Comparison of ENCODE assay signal across 8 mouse cellular contexts in genomic region chr8:57652456-57653055, GRCm38 (mm10). TPM values are rescaled to one million over a fixed set of nuclear protein-coding genes. Genes with fewer than 3 reads are reported as not detected.
DNase-seq lines count a peak whose midpoint lies in the region; ATAC-seq and TF ChIP-seq lines count a peak whose summit lies in the region.

Gene Galnt7, minus strand, starts transcription at chr8:57653032.

- H3K27ac ChIP-seq in embryonic facial prominence, embryonic 14.5 days (replicated peaks; ENCODE audit: low read depth, low read length) = peak within 1 kb of the TSS; percentile 96
- H3K27ac ChIP-seq in heart, embryonic 13.5 days (replicated peaks) = peak within 1 kb of the TSS; percentile 94
- H3K27ac ChIP-seq in kidney, postnatal 0 days = peak within 1 kb of the TSS; percentile 99
- peak within 1 kb of the TSS; percentile 4; the same call in 1 of the 2 replicates for H3K27ac ChIP-seq in liver, embryonic 14.5 days
- H3K27ac ChIP-seq in stomach, embryonic 16.5 days (ENCODE audit: low read length) = peak within 1 kb of the TSS; percentile 97

- H3K4me3 ChIP-seq in embryonic facial prominence, embryonic 14.5 days (ENCODE audit: low read depth, low read length) = peak within 1 kb of the TSS; percentile 70
- peak within 1 kb of the TSS; percentile 92 for H3K4me3 ChIP-seq in heart, embryonic 13.5 days
- H3K4me3 ChIP-seq in kidney, postnatal 0 days (replicated peaks; ENCODE audit: low read depth, low read length) = peak within 1 kb of the TSS; percentile 92
- peak within 1 kb of the TSS; percentile 58 to 75 for H3K4me3 ChIP-seq in liver, embryonic 14.5 days (ENCODE audit: insufficient read depth in 1 of 2, low read depth in 2 of 2, low read length in 2 of 2)
- peak within 1 kb of the TSS; percentile 91 for H3K4me3 ChIP-seq in stomach, embryonic 16.5 days (replicated peaks; ENCODE audit: low read length)

- H3K4me1 ChIP-seq in embryonic facial prominence, embryonic 14.5 days (ENCODE audit: control insufficient read depth, insufficient read depth, low read length) = peaks cover 13% of the 10 kb centered on the region
- H3K4me1 ChIP-seq in heart, embryonic 13.5 days = peaks cover 15% of the 10 kb centered on the region
- peaks cover 5% of the 10 kb centered on the region; the same call in 1 of the 2 replicates for H3K4me1 ChIP-seq in kidney, postnatal 0 days (replicated peaks; ENCODE audit: insufficient read depth, low read length)
- peaks cover 0 to 5% of the 10 kb centered on the region in 2 experiments; a peak in 2 of 4 replicates for H3K4me1 ChIP-seq in liver, embryonic 14.5 days (replicated peaks; ENCODE audit: control insufficient read depth in 2 of 2, insufficient read depth in 2 of 2, low read length in 1 of 2)
- H3K4me1 ChIP-seq in stomach, embryonic 16.5 days (ENCODE audit: control insufficient read depth, insufficient read depth, low read length) = peaks cover 7% of the 10 kb centered on the region; the same call in 1 of the 2 replicates

- TF ChIP-seq EP300 in liver, embryonic 14.5 days (IDR thresholded peaks at IDR 0.05; ENCODE audit: low read depth) = no peak

- no peak for TF ChIP-seq CTCF in kidney, postnatal 0 days (IDR thresholded peaks at IDR 0.05; ENCODE audit: low read depth)
- no peak for TF ChIP-seq CTCF in liver, embryonic 14.5 days (IDR thresholded peaks at IDR 0.05; ENCODE audit: low read depth)

- no CpG with 5 or more reads among the region's 74 CpGs for WGBS in embryonic facial prominence, embryonic 14.5 days
- WGBS in heart, embryonic 13.5 days = under 1% methylated on average over 38 of the region's 74 CpGs
- under 1% methylated on average over 45 of the region's 74 CpGs for WGBS in kidney, postnatal 0 days
- 1% methylated on average over 63 of the region's 74 CpGs for WGBS in liver, embryonic 14.5 days (ENCODE audit: insufficient replicate concordance)
- under 1% methylated on average over 64 of the region's 74 CpGs for WGBS in stomach, embryonic 16.5 days

- ATAC-seq in embryonic facial prominence, embryonic 14.5 days (ENCODE audit: low read depth) = peak; percentile 89
- peak; percentile 78 for ATAC-seq in heart, embryonic 13.5 days (ENCODE audit: extremely low read depth, insufficient number of reproducible peaks, low FRiP score, low TSS enrichment)
- peak; percentile 77 for ATAC-seq in kidney, postnatal 0 days (replicated peaks; ENCODE audit: low FRiP score, low read depth)
- peak; percentile 77 for ATAC-seq in liver, embryonic 14.5 days (ENCODE audit: insufficient read depth)
- ATAC-seq in stomach, embryonic 16.5 days (ENCODE audit: insufficient read depth, low FRiP score) = peak; percentile 88

- peak; percentile 74 for DNase-seq in 416B (ENCODE audit: low read depth)
- DNase-seq in adrenal gland, postnatal 25 days = peak; percentile 83
- DNase-seq in embryonic facial prominence, embryonic 14.5 days (ENCODE audit: low spot score) = peak; percentile 85
- DNase-seq in kidney, postnatal 0 days (ENCODE audit: low spot score) = peak; percentile 73
- DNase-seq in liver, embryonic 14.5 days (ENCODE audit: low read depth in 3 of 3, low spot score in 3 of 3) = no peak
- peak; percentile 82 for DNase-seq in neural tube, embryonic 10.5 days (ENCODE audit: extremely low spot score, low spot score)

- peak within 1 kb of the TSS; percentile 97 for H3K9ac ChIP-seq in embryonic facial prominence, embryonic 14.5 days (ENCODE audit: low read depth, low read length)
- peak within 1 kb of the TSS; percentile 93 for H3K9ac ChIP-seq in heart, embryonic 13.5 days
- H3K9ac ChIP-seq in kidney, postnatal 0 days (ENCODE audit: low read depth, low read length) = peak within 1 kb of the TSS; percentile 97
- peak within 1 kb of the TSS; percentile 79 for H3K9ac ChIP-seq in liver, embryonic 14.5 days (replicated peaks)
- H3K9ac ChIP-seq in stomach, embryonic 16.5 days (ENCODE audit: low read length) = peak within 1 kb of the TSS; percentile 99

- H3K9me3 ChIP-seq in embryonic facial prominence, embryonic 14.5 days (ENCODE audit: control insufficient read depth, low read length) = no peaks in the 10 kb centered on the region
- H3K9me3 ChIP-seq in heart, embryonic 13.5 days = no peaks in the 10 kb centered on the region
- no peaks in the 10 kb centered on the region for H3K9me3 ChIP-seq in kidney, postnatal 0 days (replicated peaks; ENCODE audit: low read length)
- H3K9me3 ChIP-seq in liver, embryonic 14.5 days (ENCODE audit: control insufficient read depth, low read length) = no peaks in the 10 kb centered on the region
- no peaks in the 10 kb centered on the region for H3K9me3 ChIP-seq in stomach, embryonic 16.5 days (replicated peaks; ENCODE audit: control insufficient read depth, low read length)

- peak within 1 kb of the TSS; percentile 74 for H3K4me2 ChIP-seq in embryonic facial prominence, embryonic 14.5 days (ENCODE audit: low read depth, low read length)
- H3K4me2 ChIP-seq in heart, embryonic 13.5 days = peak within 1 kb of the TSS; percentile 94
- H3K4me2 ChIP-seq in kidney, postnatal 0 days (ENCODE audit: low read length) = peak within 1 kb of the TSS; percentile 94
- peak within 1 kb of the TSS; percentile 86 for H3K4me2 ChIP-seq in liver, embryonic 14.5 days (ENCODE audit: low read depth)
- peak within 1 kb of the TSS; percentile 87 for H3K4me2 ChIP-seq in stomach, embryonic 16.5 days (ENCODE audit: low read depth, low read length)

- H3K27me3 ChIP-seq in embryonic facial prominence, embryonic 14.5 days (replicated peaks; ENCODE audit: control insufficient read depth, insufficient read depth, low read length) = no peaks in the 10 kb centered on the region
- H3K27me3 ChIP-seq in heart, embryonic 13.5 days (replicated peaks) = peaks cover 9% of the 10 kb centered on the region; the same call in 1 of the 2 replicates
- H3K27me3 ChIP-seq in kidney, postnatal 0 days (ENCODE audit: insufficient read depth, low read length) = no peaks in the 10 kb centered on the region
- H3K27me3 ChIP-seq in liver, embryonic 14.5 days (ENCODE audit: control insufficient read depth, insufficient read depth, low read length) = no peaks in the 10 kb centered on the region
- no peaks in the 10 kb centered on the region for H3K27me3 ChIP-seq in stomach, embryonic 16.5 days (ENCODE audit: control insufficient read depth, insufficient read depth, low read length)

- H3K36me3 ChIP-seq in embryonic facial prominence, embryonic 14.5 days (ENCODE audit: control insufficient read depth, insufficient read depth, low read length) = no peaks in the 10 kb centered on the region
- H3K36me3 ChIP-seq in heart, embryonic 13.5 days = no peaks in the 10 kb centered on the region
- no peaks in the 10 kb centered on the region for H3K36me3 ChIP-seq in kidney, postnatal 0 days (ENCODE audit: insufficient read depth, low read length)
- no peaks in the 10 kb centered on the region for H3K36me3 ChIP-seq in liver, embryonic 14.5 days (replicated peaks; ENCODE audit: control insufficient read depth, insufficient read depth, low read depth)
- H3K36me3 ChIP-seq in stomach, embryonic 16.5 days (ENCODE audit: control insufficient read depth, insufficient read depth, low read length) = no peaks in the 10 kb centered on the region

RNA-seq across cellular contexts. Expression of gene Galnt7, which starts in this region (rescaled TPM):
- total RNA-seq in adrenal gland, postnatal 25 days (2021) = 15.4 and 17.2 TPM in 2 replicates
- 13.0 and 14.1 TPM in 2 replicates for polyA plus RNA-seq in embryonic facial prominence, embryonic 14.5 days (2014; fragmentation: Nextera tagmentation; extraction: Ambion mirVana)
- 5.7 and 5.9 TPM in 2 replicates for polyA plus RNA-seq in heart, embryonic 13.5 days (2015; fragmentation: Nextera tagmentation; extraction: Ambion mirVana)
- polyA plus RNA-seq in kidney, postnatal 0 days (2015; fragmentation: Nextera tagmentation; extraction: Ambion mirVana) = 14.9 and 16.9 TPM in 2 replicates
- polyA plus RNA-seq in liver, embryonic 14.5 days (2012; rRNA removed) = 1.3 and 2.5 TPM in 2 replicates
- polyA plus RNA-seq in liver, embryonic 14.5 days (2014; fragmentation: Nextera tagmentation; extraction: Ambion mirVana) = 3.8 and 4.4 TPM in 2 replicates
- 39.9 and 45.9 TPM in 2 replicates for polyA plus RNA-seq in stomach, embryonic 16.5 days (2015; fragmentation: Nextera tagmentation; extraction: Ambion mirVana)

Comparison
In these comparisons a context has a peak if more than half of its experiments do, and no peak if none do; other contexts are left out.
1. DNase-seq: peak in 416B (single experiment), adrenal gland, postnatal 25 days (single experiment), embryonic facial prominence, embryonic 14.5 days (single experiment), kidney, postnatal 0 days (single experiment) and neural tube, embryonic 10.5 days (single experiment); none in liver, embryonic 14.5 days (0 of 3).
2. H3K27ac ChIP-seq: peak in every context shown above with its lines; median percentile 99 in kidney, postnatal 0 days; 97 in stomach, embryonic 16.5 days; 96 in embryonic facial prominence, embryonic 14.5 days; 94 in heart, embryonic 13.5 days; 4 in liver, embryonic 14.5 days.
3. Peak in every context shown above with its lines, with median percentiles within 50 percentile points of each other: ATAC-seq, H3K4me2 ChIP-seq, H3K4me3 ChIP-seq and H3K9ac ChIP-seq.